Mouse (Mus musculus) erythroblast, adult 5-6 weeks (primary cell): Measurements from ENCODE around the gene Rbms1. TPM values are rescaled to one million over a fixed set of nuclear protein-coding genes. Genes with fewer than 3 reads are reported as not detected.

ENCODE experiments used
- ATAC-seq: replicated peaks from 2 replicates; pipeline ENCODE4 v1.8.0; 2016; ENCODE audit warnings: moderate number of reproducible peaks, mild to moderate bottlenecking, moderate TSS enrichment, inconsistent platforms; ENCODE audit not compliant: poor library complexity, low FRiP score, severe bottlenecking
- total RNA-seq, 2 experiments: library from RNA; stranded (forward) in 1 of 2; stranded (reverse) in 1 of 2; fragments of 150-400 nt in 1 of 2; fragments of 200-764, 138-1000 nt in 1 of 2; gene quantifications; 2 replicates each; pipeline versions ENCODE4 v1.2.3 to v1.2.4; 2015 to 2017; ENCODE audit warnings: low replicate concordance in 2 of 2

Gene Rbms1
- total RNA-seq, 2 experiments from 2014 or later = 17.9 to 18.3 TPM

GRCm38 (mm10) chr2:60922351-60922750 is 40.6 kb downstream of the Rbms1 start:
- ATAC-seq = no peak

- ATAC-seq = no peak
These were observed 42.9 kb downstream of the Rbms1 start for GRCm38 (mm10) chr2:60920076-60920475.

GRCm38 (mm10) chr2:60918401-60918800 is 44.6 kb downstream of the Rbms1 start:
- ATAC-seq = no peak

GRCm38 (mm10) chr2:60914524-60915280 is 48.3 kb downstream of the Rbms1 start:
- no peak for ATAC-seq

- no peak for ATAC-seq
These were observed 49.7 kb downstream of the Rbms1 start for GRCm38 (mm10) chr2:60913281-60913680.

GRCm38 (mm10) chr2:60911716-60912115 is 51.3 kb downstream of the Rbms1 start:
- ATAC-seq = no peak

- ATAC-seq = no peak
These were observed 52.2 kb downstream of the Rbms1 start for GRCm38 (mm10) chr2:60910820-60911219.

- ATAC-seq = no peak
These were observed 54.4 kb downstream of the Rbms1 start for GRCm38 (mm10) chr2:60908551-60908950.

GRCm38 (mm10) chr2:60908116-60908515 is 54.9 kb downstream of the Rbms1 start:
- ATAC-seq = no peak

GRCm38 (mm10) chr2:60905283-60905682 is 57.7 kb downstream of the Rbms1 start:
- ATAC-seq = no peak

GRCm38 (mm10) chr2:60904141-60904540 is 58.9 kb downstream of the Rbms1 start:
- no peak for ATAC-seq

GRCm38 (mm10) chr2:60903535-60903934 is 59.5 kb downstream of the Rbms1 start:
- no peak for ATAC-seq

- ATAC-seq = no peak
These were observed 60.4 kb downstream of the Rbms1 start for GRCm38 (mm10) chr2:60902446-60903137.

GRCm38 (mm10) chr2:60901511-60901951 is 61.5 kb downstream of the Rbms1 start:
- ATAC-seq = no peak

GRCm38 (mm10) chr2:60901013-60901412 is 62.0 kb downstream of the Rbms1 start:
- ATAC-seq = no peak

- ATAC-seq = no peak
These were observed 70.0 kb downstream of the Rbms1 start for GRCm38 (mm10) chr2:60893042-60893441.

- no peak for ATAC-seq
These were observed 79.1 kb downstream of the Rbms1 start for GRCm38 (mm10) chr2:60883931-60884330.

GRCm38 (mm10) chr2:60883043-60883365 is 80.0 kb downstream of the Rbms1 start:
- ATAC-seq = no peak

GRCm38 (mm10) chr2:60882202-60883042 is 80.6 kb downstream of the Rbms1 start:
- ATAC-seq = no peak

- no peak for ATAC-seq
These were observed 81.4 kb downstream of the Rbms1 start for GRCm38 (mm10) chr2:60881571-60882041.
